Mouse (Mus musculus): ENCODE measurements around the gene Ccdc190. TPM values are rescaled to one million over a fixed set of nuclear protein-coding genes. Genes with fewer than 3 reads are reported as not detected.

Gene Ccdc190
- polyA plus RNA-seq, 1 experiment, result 8.5 TPM

DNA sequence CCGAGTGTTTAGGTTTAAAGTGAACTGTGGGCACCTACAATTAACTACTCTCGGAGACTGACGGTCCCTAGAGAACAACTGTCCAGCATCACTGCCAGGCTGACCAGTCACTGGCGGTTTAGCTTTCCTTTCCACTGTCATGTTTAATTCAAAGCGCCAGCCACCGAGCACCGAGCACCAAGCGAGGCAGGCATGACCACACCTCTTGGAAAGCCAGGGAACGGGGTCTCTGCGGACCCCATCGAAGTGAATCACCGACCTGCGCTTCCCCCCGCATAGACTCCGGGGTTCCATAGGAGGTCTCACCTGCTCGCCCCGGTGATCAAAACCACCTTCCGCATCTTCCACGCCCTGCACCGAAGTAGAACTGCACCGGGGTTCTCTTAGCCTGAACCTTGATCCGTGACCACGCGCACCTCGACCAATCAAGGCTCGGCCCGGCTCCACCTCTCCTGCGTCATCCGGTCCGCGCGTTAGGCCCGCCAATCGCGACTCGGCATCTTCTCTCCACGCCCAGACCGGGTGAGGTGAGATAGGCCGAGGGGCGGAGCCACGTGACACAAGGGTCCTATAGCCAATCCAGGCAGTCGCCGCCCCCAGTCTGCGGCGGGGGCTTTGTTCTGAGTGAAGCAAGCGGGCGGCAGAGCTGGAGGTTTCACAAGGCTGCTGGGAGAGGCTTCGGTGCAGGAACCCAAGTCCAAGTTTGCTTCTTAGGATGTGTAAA lies 40.5 kb downstream of the Ccdc190 start, which contains the start of gene Hsd17b7:
Gene Hsd17b7, minus strand, starts transcription at position 450 of the 724 bp plus-strand sequence.
- peak; percentile 85; the same call in 1 of the 2 replicates for TF ChIP-seq POLR2A (IDR thresholded peaks at IDR 0.05; ENCODE audit: borderline replicate concordance, extremely low read depth, insufficient read depth, insufficient read length, poor library complexity, severe bottlenecking)
- TF ChIP-seq CTCF (IDR thresholded peaks at IDR 0.05; ENCODE audit: borderline replicate concordance, extremely low read depth, insufficient read depth, insufficient read length), result no peak
- peak; percentile 100 for DNase-seq (ENCODE audit: low read depth)

- DNase-seq (ENCODE audit: low read depth), result no peak
- TF ChIP-seq CTCF (IDR thresholded peaks at IDR 0.05; ENCODE audit: borderline replicate concordance, extremely low read depth, insufficient read depth, insufficient read length) (no peak), POLR2A (IDR thresholded peaks at IDR 0.05; ENCODE audit: borderline replicate concordance, extremely low read depth, insufficient read depth, insufficient read length, poor library complexity, severe bottlenecking) (no peak)
Observed at GRCm38 (mm10) chr1:169969516-169969886, 41.1 kb downstream of the Ccdc190 start.

GRCm38 (mm10) chr1:169970936-169971335 lies 42.5 kb downstream of the Ccdc190 start:
- no peak for DNase-seq (ENCODE audit: low read depth)
- TF ChIP-seq POLR2A (IDR thresholded peaks at IDR 0.05; ENCODE audit: borderline replicate concordance, extremely low read depth, insufficient read depth, insufficient read length, poor library complexity, severe bottlenecking) (no peak), CTCF (IDR thresholded peaks at IDR 0.05; ENCODE audit: borderline replicate concordance, extremely low read depth, insufficient read depth, insufficient read length) (no peak)

DNA sequence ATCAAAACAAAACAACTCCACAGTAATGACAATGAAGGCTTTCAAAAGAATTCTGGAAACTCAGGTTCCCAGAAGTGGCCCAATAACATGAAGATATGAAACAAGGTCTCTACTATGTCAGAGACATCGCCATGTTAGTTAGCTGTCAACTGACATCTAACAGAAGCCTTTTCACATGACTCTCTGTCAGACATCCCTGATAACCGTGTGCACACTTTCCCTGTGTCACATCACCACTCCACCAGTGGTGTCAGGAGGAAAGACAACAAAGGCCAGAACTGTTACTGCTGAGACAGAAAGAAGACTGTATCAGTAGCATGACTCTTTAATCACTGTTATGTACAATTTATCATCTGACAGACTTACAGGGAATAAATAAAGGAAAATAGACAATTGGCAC lies 43.5 kb downstream of the Ccdc190 start:
- TF ChIP-seq POLR2A (IDR thresholded peaks at IDR 0.05; ENCODE audit: borderline replicate concordance, extremely low read depth, insufficient read depth, insufficient read length, poor library complexity, severe bottlenecking) (no peak), CTCF (IDR thresholded peaks at IDR 0.05; ENCODE audit: borderline replicate concordance, extremely low read depth, insufficient read depth, insufficient read length) (no peak)
- no peak for DNase-seq (ENCODE audit: low read depth)

DNA sequence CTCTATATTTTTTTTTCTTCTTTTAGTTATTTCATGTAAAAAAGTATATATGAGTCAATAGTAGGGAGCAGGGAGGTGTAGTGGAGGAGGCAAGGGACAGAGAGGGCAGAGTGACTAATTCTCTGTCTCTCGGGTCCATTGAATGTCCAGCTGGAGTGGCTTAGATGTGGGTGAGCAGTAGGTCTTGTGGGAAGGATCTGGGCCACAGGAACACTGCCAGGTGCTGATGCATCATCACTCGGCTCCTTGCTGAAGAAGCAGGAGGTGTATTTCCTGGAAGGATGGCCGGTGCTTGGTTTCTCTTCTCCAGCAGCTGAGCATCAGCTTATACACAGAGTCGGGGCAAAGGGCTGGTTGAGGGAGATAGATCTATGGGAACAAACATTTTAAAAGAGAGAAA lies 49.2 kb downstream of the Ccdc190 start:
- DNase-seq (ENCODE audit: low read depth), result no peak
- no peak for TF ChIP-seq POLR2A (IDR thresholded peaks at IDR 0.05; ENCODE audit: borderline replicate concordance, extremely low read depth, insufficient read depth, insufficient read length, poor library complexity, severe bottlenecking)
- TF ChIP-seq CTCF (IDR thresholded peaks at IDR 0.05; ENCODE audit: borderline replicate concordance, extremely low read depth, insufficient read depth, insufficient read length), result no peak

Other genes with a start within 250 kb of the Ccdc190 start
- 24.3 and 29.0 TPM in 2 replicates for gene Rgs4, start 181.0 kb upstream of the Ccdc190 start, polyA plus RNA-seq (2012; rRNA removed)
- gene Hsd17b7, start 40.6 kb downstream of the Ccdc190 start, polyA plus RNA-seq (2012; rRNA removed), result 14.6 and 14.9 TPM in 2 replicates
- 5.0 and 8.2 TPM in 2 replicates for gene Ddr2, start 182.1 kb downstream of the Ccdc190 start, polyA plus RNA-seq (2012; rRNA removed)
- 31.2 and 34.0 TPM in 2 replicates for gene Uap1, start 246.3 kb downstream of the Ccdc190 start, polyA plus RNA-seq (2012; rRNA removed)

All from brain, embryonic 14.5 days (tissue).